Mouse (Mus musculus): ENCODE results near the gene Tpm3.

- no peak for TF ChIP-seq TAL1 (IDR thresholded peaks at IDR 0.05; ENCODE audit: low read length)
- TF ChIP-seq GATA1 (IDR thresholded peaks at IDR 0.05; ENCODE audit: low read length), result no peak
These were observed 11.4 kb downstream of the Tpm3 start for GRCm38 (mm10) chr3:90083698-90084324.
